Mouse (Mus musculus) neural tube, embryonic 15.5 days (tissue): ENCODE results near the gene Man2a2. TPM values are rescaled to one million over a fixed set of nuclear protein-coding genes. Genes with fewer than 3 reads are reported as not detected.

ENCODE experiments used
- ATAC-seq: fragments of 200-750 bp; cut with Nextera tagmentation; 2 replicates; pipeline ENCODE4 v1.8.0; 2017; ENCODE audit warnings: mild to moderate bottlenecking, moderate TSS enrichment, moderate library complexity; ENCODE audit not compliant: low FRiP score
- H3K27ac ChIP-seq: fragments of 300-500 bp; sonication (generic); replicated peaks from 2 replicates; pipeline ENCODE4 v1.5.1; 2015; ENCODE audit warnings: mild to moderate bottlenecking, inconsistent platforms
- H3K27me3 ChIP-seq: fragments of 300-500 bp; sonication (generic); replicated peaks from 2 replicates; pipeline ENCODE4 v1.6.1; 2015; ENCODE audit warnings: inconsistent platforms
- H3K36me3 ChIP-seq: fragments of 300-500 bp; sonication (generic); 2 replicates; pipeline ENCODE4 v1.6.1; 2015; ENCODE audit warnings: inconsistent platforms
- H3K4me1 ChIP-seq: fragments of 300-500 bp; sonication (generic); 2 replicates; pipeline ENCODE4 v1.6.1; 2015; ENCODE audit warnings: inconsistent platforms
- H3K4me2 ChIP-seq: fragments of 300-500 bp; sonication (generic); 2 replicates; pipeline ENCODE4 v1.6.1; 2015; ENCODE audit warnings: inconsistent platforms, mild to moderate bottlenecking, moderate library complexity
- H3K4me3 ChIP-seq: fragments of 300-500 bp; sonication (generic); replicated peaks from 2 replicates; pipeline ENCODE4 v1.5.1; 2015; ENCODE audit warnings: mild to moderate bottlenecking, inconsistent platforms
- H3K9ac ChIP-seq: fragments of 300-500 bp; sonication (generic); replicated peaks from 2 replicates; pipeline ENCODE4 v1.6.1; 2015; ENCODE audit warnings: mild to moderate bottlenecking, inconsistent platforms
- H3K9me3 ChIP-seq: fragments of 300-500 bp; sonication (generic); replicated peaks from 2 replicates; pipeline ENCODE4 v1.6.1; 2016; ENCODE audit warnings: inconsistent platforms
- WGBS: fragments of 180-500 bp; shearing (Covaris S2); methylation state at CpG from one replicate; pipeline ENCODE4 v1.1.7; 2015; ENCODE audit warnings: mixed read lengths; 5-methylcytosine and 5-hydroxymethylcytosine counted together
- polyA plus RNA-seq: library from polyadenylated mRNA; unstranded; fragments of >200 nt; fragmentation: Nextera tagmentation; extraction: Ambion mirVana; gene quantifications from 2 replicates; pipeline ENCODE4 v1.2.1, GENCODE M21; 2015

Gene Man2a2
- polyA plus RNA-seq, 1 experiment from 2014 or later = 26.9 TPM

- no peak overlapping the region for H3K27ac ChIP-seq
- 0 out of 2 replicates have a peak, but pooled peaks cover 3% of the 10 kb centered on the region for H3K4me1 ChIP-seq
- no peaks in the 10 kb centered on the region for H3K27me3 ChIP-seq
- WGBS = 94% methylated on average over 3 of the region's 3 CpGs
- H3K4me2 ChIP-seq = no peak overlapping the region
- no peak overlapping the region for H3K4me3 ChIP-seq
- no peak for ATAC-seq
- H3K9me3 ChIP-seq = no peaks in the 10 kb centered on the region
- H3K9ac ChIP-seq = no peak overlapping the region
- H3K36me3 ChIP-seq = peaks cover 4% of the 10 kb centered on the region; the same call in 1 of the 2 replicates
These were observed 71.6 kb downstream of the Man2a2 start for GRCm38 (mm10) chr7:80299568-80299967.

Other genes starting within 250 kb of the Man2a2 start
- gene Sema4b, start 184.5 kb downstream of the Man2a2 start, polyA plus RNA-seq = 22.7 and 25.8 TPM in 2 replicates
- 32.2 and 59.5 TPM in 2 replicates for gene Cib1, start 138.6 kb downstream of the Man2a2 start, polyA plus RNA-seq
- gene Gdpgp1, start 138.5 kb downstream of the Man2a2 start, polyA plus RNA-seq = 4.6 and 5.5 TPM in 2 replicates
- gene Ttll13, start 125.0 kb downstream of the Man2a2 start, polyA plus RNA-seq = 2.0 and 2.4 TPM in 2 replicates
- gene Ngrn, start 110.2 kb downstream of the Man2a2 start, polyA plus RNA-seq = 65.6 and 68.2 TPM in 2 replicates
- 27.8 and 28.9 TPM in 2 replicates for gene Vps33b, start 101.7 kb downstream of the Man2a2 start, polyA plus RNA-seq
- gene Prc1, start 76.9 kb downstream of the Man2a2 start, polyA plus RNA-seq = 23.9 and 48.7 TPM in 2 replicates
- 11.6 and 14.6 TPM in 2 replicates for gene Rccd1, start 46.9 kb downstream of the Man2a2 start, polyA plus RNA-seq
- 58.2 and 59.0 TPM in 2 replicates for gene Unc45a, start 30.4 kb downstream of the Man2a2 start, polyA plus RNA-seq
- 20.7 and 20.8 TPM in 2 replicates for gene Hddc3, start 28.3 kb downstream of the Man2a2 start, polyA plus RNA-seq
- 4.5 and 7.7 TPM in 2 replicates for gene Fes, start 16.6 kb upstream of the Man2a2 start, polyA plus RNA-seq
- gene Furin, start 34.1 kb upstream of the Man2a2 start, polyA plus RNA-seq = 5.6 and 6.2 TPM in 2 replicates
- gene Blm, start 163.7 kb upstream of the Man2a2 start, polyA plus RNA-seq = 7.4 and 11.3 TPM in 2 replicates